Mouse (Mus musculus) forebrain, postnatal 0 days (tissue): ENCODE measurements around the gene Csrp1. TPM values are rescaled to one million over a fixed set of nuclear protein-coding genes. Genes with fewer than 3 reads are reported as not detected.

Source experiments
- ATAC-seq: fragments of 200-750 bp; cut with Nextera tagmentation; 2 replicates; pipeline ENCODE4 v1.8.0; 2017; ENCODE audit warnings: mild to moderate bottlenecking, moderate library complexity
- DNase-seq: peaks from one replicate; pipeline ENCODE4 v3.0.0-alpha.2; 2015
- H3K27ac ChIP-seq: fragments of 300-500 bp; sonication (generic); 2 replicates; pipeline ENCODE4 v1.5.1; 2014; ENCODE audit warnings: low read depth, mild to moderate bottlenecking, antibody characterized with exemption, low read length, moderate library complexity, mixed read lengths
- H3K27me3 ChIP-seq: fragments of 300-500 bp; sonication (generic); 2 replicates; pipeline ENCODE4 v1.6.1; 2014; ENCODE audit warnings: mild to moderate bottlenecking, low read length, mixed read lengths; ENCODE audit not compliant: insufficient read depth
- H3K36me3 ChIP-seq: fragments of 300-500 bp; sonication (generic); 2 replicates; pipeline ENCODE4 v1.6.1; 2014; ENCODE audit warnings: mild to moderate bottlenecking, moderate library complexity; ENCODE audit not compliant: insufficient read depth
- H3K4me1 ChIP-seq: fragments of 300-500 bp; sonication (generic); 2 replicates; pipeline ENCODE4 v1.6.1; 2014; ENCODE audit warnings: antibody characterized with exemption; ENCODE audit not compliant: insufficient read depth
- H3K4me2 ChIP-seq: fragments of 300-500 bp; sonication (generic); 2 replicates; pipeline ENCODE4 v1.6.1; 2014; ENCODE audit warnings: low read depth, mild to moderate bottlenecking, moderate library complexity
- H3K4me3 ChIP-seq: fragments of 300-500 bp; sonication (generic); 2 replicates; pipeline ENCODE4 v1.5.1; 2014; ENCODE audit warnings: low read depth, low read length, mixed read lengths
- H3K9ac ChIP-seq: fragments of 300-500 bp; sonication (generic); 2 replicates; pipeline ENCODE4 v1.6.1; 2014; ENCODE audit warnings: mild to moderate bottlenecking
- H3K9me3 ChIP-seq: fragments of 300-500 bp; sonication (generic); 2 replicates; pipeline ENCODE4 v1.6.1; 2016; ENCODE audit warnings: low read length
- CTCF ChIP-seq: sonication (generic); IDR thresholded peaks from 2 replicates; pipeline ENCODE4 v1.5.1; 2016; ENCODE audit warnings: antibody characterized with exemption, control low read depth, low read depth
- WGBS: fragments of 180-500 bp; shearing (Covaris S2); extraction: QIAGEN DNeasy Blood & Tissue Kit; methylation state at CpG from one replicate; pipeline ENCODE4 v1.1.7; 2014; 5-methylcytosine and 5-hydroxymethylcytosine counted together
- polyA plus RNA-seq: library from polyadenylated mRNA; unstranded; fragments of >200 nt; fragmentation: Nextera tagmentation; extraction: Ambion mirVana; gene quantifications from 2 replicates; pipeline ENCODE4 v1.2.1, GENCODE M21; 2015
- total RNA-seq: library from RNA; depleted of rRNA; stranded (reverse); fragments of >200 nt; gene quantifications from 2 replicates; pipeline ENCODE4 v1.2.3, GENCODE M21; 2014

The Csrp1 gene
- total and polyA plus RNA-seq, 2 experiments from 2014 or later = 21.0 to 55.7 TPM

DNA sequence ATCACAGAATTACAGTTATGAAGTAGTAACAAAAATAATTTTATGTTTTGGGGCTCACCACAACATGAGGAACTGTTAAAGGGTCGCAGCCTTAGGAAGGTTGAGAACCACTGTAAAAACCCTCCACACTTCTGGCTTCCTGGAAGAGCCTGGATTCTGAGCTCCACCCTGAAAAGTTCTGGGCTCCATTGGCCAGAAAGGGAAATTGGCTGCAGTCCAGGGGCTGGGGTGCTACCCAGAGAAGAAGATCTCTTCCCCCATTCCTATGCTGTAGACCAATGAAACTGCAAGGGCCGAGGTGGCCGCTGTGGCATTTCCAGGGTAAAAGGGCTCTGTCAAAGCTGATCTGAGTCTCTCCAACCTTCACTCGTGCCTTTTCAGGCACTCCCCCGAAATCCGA lies 21.8 kb upstream of the Csrp1 start:
- no peak for TF ChIP-seq CTCF
- Histone ChIP-seq H3K9ac (no peak overlapping the region), H3K27me3 (no peaks in the 10 kb centered on the region; the same call in 1 of the 2 replicates), H3K9me3 (no peaks in the 10 kb centered on the region), H3K4me1 (0 out of 2 replicates have a peak, but pooled peaks cover 4% of the 10 kb centered on the region), H3K27ac (no peak overlapping the region), H3K4me3 (no peak overlapping the region), H3K4me2 (no peak overlapping the region), H3K36me3 (no peaks in the 10 kb centered on the region)
- WGBS = 38% methylated on average over 6 of the region's 6 CpGs
- no peak for DNase-seq
- no peak for ATAC-seq

DNA sequence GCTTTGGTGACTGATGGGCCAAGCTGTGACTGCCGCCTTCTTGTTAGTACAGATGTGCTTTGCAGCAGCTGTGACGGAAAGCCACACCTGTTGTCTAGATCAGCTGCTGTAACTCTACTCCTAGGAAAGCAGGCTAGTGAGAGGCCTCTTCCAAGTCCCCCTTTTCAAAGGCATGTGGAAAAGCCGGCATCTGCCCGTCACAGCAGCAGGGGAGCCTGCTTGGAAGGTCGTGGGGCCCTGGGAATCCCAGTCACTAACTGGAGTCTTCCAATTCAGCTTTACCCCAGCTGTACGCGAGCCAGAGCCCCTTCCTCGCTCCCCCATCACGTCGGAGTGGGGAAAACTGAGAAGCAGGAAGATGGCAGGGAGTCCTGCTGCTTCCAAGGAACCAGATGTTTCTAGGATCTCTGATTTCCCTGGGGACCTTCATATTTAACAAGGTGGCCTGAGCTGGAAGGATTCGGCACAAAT lies 21.4 kb upstream of the Csrp1 start:
- DNase-seq (no peak), ATAC-seq (no peak)
- peak overlapping the region; percentile 55 for H3K4me2 ChIP-seq
- no peak overlapping the region for H3K27ac ChIP-seq
- no peak for TF ChIP-seq CTCF
- peak overlapping the region; percentile 33; the same call in 1 of the 2 replicates for H3K4me3 ChIP-seq
- no peaks in the 10 kb centered on the region for H3K9me3 ChIP-seq
- no peaks in the 10 kb centered on the region; the same call in 1 of the 2 replicates for H3K27me3 ChIP-seq
- 0 out of 2 replicates have a peak, but pooled peaks cover 4% of the 10 kb centered on the region for H3K4me1 ChIP-seq
- H3K9ac ChIP-seq = peak overlapping the region; percentile 29; the same call in 1 of the 2 replicates
- WGBS = 8% methylated on average over 11 of the region's 11 CpGs
- H3K36me3 ChIP-seq = no peaks in the 10 kb centered on the region

DNA sequence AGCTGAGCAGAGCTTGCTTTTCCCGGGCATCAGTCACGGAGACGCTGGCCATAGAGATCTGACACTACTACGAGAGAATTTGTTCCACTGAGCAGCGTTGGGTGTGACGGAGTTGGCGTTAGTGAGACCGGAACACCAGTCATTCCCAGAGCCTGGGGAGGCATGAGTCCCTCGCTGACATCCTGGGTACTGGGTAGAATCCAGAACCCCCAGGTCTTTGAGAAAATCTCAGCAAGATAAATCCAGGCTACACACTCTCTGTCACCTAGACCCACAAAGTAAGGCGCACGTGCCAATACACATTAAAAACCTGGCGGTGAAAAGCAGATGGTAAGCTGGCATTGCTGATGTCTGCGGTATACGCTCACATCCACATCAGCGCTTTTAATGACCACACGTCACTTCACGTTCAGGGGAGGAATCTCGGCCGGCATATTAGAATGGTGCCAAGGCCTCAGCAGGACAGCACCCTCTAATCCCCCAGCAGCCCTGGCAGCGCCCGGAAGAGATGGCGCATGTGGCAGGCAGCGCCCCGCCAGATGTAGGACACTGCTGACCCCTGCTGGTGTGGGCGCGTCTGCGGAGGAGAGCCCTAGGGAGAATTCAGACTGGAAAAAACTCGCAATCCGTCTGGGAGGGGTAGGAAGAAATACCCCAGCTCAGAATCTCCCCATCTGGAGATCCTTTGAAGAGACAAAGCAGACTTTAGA lies 20.7 kb upstream of the Csrp1 start:
- peak overlapping the region; percentile 33 for H3K4me3 ChIP-seq
- H3K4me1 ChIP-seq = 0 out of 2 replicates have a peak, but pooled peaks cover 4% of the 10 kb centered on the region
- peak; percentile 81 for TF ChIP-seq CTCF
- peak overlapping the region; percentile 29 for H3K9ac ChIP-seq
- H3K27ac ChIP-seq = no peak overlapping the region
- DNase-seq = peak; percentile 86
- H3K4me2 ChIP-seq = peak overlapping the region; percentile 55
- H3K36me3 ChIP-seq = no peaks in the 10 kb centered on the region
- WGBS = 2% methylated on average over 29 of the region's 29 CpGs
- no peaks in the 10 kb centered on the region for H3K9me3 ChIP-seq
- peak; percentile 86 for ATAC-seq
- H3K27me3 ChIP-seq = no peaks in the 10 kb centered on the region; the same call in 1 of the 2 replicates

DNA sequence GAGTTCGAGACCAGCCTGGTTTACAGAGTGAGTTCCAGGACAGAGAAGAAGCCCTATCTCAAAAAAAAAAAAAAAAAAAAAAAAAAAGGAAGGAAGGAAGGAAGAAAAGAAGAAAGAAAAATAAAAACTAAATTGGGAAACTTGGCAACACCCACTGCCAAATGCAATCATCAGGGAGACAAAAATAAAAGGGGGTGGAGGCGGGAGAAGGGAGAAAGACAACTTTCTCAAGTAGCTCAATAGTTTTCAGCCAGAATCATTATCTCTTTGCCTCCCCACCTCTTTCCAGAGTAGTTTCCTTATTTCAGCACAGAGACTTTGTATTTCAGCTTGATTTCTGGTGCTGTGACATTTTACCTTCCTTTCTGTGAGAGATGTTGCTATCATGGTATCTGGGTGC lies 20.0 kb upstream of the Csrp1 start:
- DNase-seq (no peak), ATAC-seq (no peak)
- Histone ChIP-seq H3K9me3 (no peaks in the 10 kb centered on the region), H3K27me3 (no peaks in the 10 kb centered on the region; the same call in 1 of the 2 replicates), H3K4me2 (peak overlapping the region; percentile 55), H3K4me1 (0 out of 2 replicates have a peak, but pooled peaks cover 4% of the 10 kb centered on the region), H3K36me3 (no peaks in the 10 kb centered on the region), H3K9ac (no peak overlapping the region), H3K27ac (no peak overlapping the region), H3K4me3 (no peak overlapping the region)
- TF ChIP-seq CTCF = no peak
- WGBS = 59% methylated on average over 2 of the region's 2 CpGs

DNA sequence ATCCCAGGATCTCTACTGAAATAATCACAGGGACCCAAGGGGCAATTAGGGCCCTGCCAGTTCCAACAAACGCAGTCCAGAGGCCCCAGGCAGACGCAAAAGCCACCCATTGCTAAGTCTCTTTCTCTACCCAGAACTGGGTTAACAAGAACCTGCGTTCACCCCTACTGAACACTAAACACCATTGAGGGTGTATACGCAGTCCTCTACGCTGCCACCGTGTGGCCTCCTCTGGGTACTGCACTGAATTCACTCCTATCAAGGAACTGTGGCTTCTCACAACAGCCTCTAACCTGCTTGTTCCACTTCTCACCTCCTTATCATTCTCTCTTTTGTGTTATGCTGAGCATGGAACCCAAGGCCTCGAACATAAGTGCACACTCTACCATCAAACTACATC lies 19.3 kb upstream of the Csrp1 start:
- DNase-seq (peak; percentile 91), ATAC-seq (peak; percentile 79; the same call in 1 of the 2 replicates)
- Histone ChIP-seq H3K4me3 (no peak overlapping the region), H3K27me3 (no peaks in the 10 kb centered on the region; the same call in 1 of the 2 replicates), H3K27ac (no peak overlapping the region), H3K9me3 (no peaks in the 10 kb centered on the region), H3K4me2 (no peak overlapping the region), H3K36me3 (no peaks in the 10 kb centered on the region), H3K9ac (no peak overlapping the region), H3K4me1 (0 out of 2 replicates have a peak, but pooled peaks cover 4% of the 10 kb centered on the region)
- peak; percentile 95 for TF ChIP-seq CTCF
- WGBS = 1% methylated on average over 7 of the region's 7 CpGs

DNA sequence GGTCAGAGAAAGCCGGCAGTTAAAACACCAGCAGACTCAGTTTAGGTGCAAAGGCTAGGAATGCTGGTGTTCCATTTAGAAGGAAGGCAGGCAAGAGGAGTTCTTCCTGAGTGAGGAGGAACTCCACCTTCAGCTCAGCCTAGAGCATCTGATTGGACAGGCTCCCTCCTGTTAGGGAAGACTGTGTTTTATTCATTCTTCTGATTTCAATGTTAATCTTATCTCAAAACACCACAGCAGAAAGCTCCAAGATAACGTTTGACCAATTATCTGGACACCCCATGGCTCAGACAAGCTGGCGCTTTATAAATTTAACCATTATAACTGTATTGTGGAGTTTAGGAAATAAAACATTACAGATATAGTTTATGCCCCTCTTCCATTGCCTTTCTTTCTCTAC lies 18.5 kb upstream of the Csrp1 start:
- H3K4me2 ChIP-seq = no peak overlapping the region
- H3K4me3 ChIP-seq = no peak overlapping the region
- H3K36me3 ChIP-seq = no peaks in the 10 kb centered on the region
- H3K27me3 ChIP-seq = no peaks in the 10 kb centered on the region; the same call in 1 of the 2 replicates
- 47% methylated on average over 3 of the region's 3 CpGs for WGBS
- no peak overlapping the region for H3K27ac ChIP-seq
- no peaks in the 10 kb centered on the region for H3K9me3 ChIP-seq
- H3K9ac ChIP-seq = no peak overlapping the region
- TF ChIP-seq CTCF = no peak
- ATAC-seq (no peak), DNase-seq (no peak)
- 0 out of 2 replicates have a peak, but pooled peaks cover 4% of the 10 kb centered on the region for H3K4me1 ChIP-seq

DNA sequence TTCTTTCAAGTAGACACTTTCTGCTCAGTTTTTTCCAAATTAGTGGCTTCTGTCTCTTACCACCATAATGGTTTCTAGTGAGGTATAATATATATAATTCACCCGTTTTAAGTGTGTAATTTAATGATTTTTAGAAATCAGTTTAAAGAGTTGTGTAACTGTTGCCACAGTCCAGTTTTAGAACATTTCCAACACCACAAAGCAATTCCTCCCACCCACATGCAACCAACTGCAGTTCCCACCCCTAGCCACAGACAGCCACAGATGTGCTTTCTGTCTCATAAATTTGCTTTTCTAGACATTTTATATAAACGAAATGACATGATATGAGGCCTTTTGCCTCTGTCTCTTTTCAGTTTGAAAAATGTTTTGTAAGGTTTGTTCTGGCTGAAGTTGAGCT lies 17.1 kb upstream of the Csrp1 start:
- no peak overlapping the region for H3K27ac ChIP-seq
- H3K9me3 ChIP-seq = no peaks in the 10 kb centered on the region
- no peaks in the 10 kb centered on the region for H3K36me3 ChIP-seq
- no peaks in the 10 kb centered on the region; the same call in 1 of the 2 replicates for H3K27me3 ChIP-seq
- TF ChIP-seq CTCF = no peak
- H3K4me1 ChIP-seq = 0 out of 2 replicates have a peak, but pooled peaks cover 4% of the 10 kb centered on the region
- no peak overlapping the region for H3K4me2 ChIP-seq
- no peak overlapping the region for H3K4me3 ChIP-seq
- ATAC-seq = no peak
- WGBS = 73% methylated on average over 2 of the region's 2 CpGs
- no peak overlapping the region for H3K9ac ChIP-seq
- no peak for DNase-seq
